Mouse (Mus musculus): ENCODE measurements around the gene Negr1.
A peak's percentile ranks its signal among the peaks of the same experiment; 100 is the strongest.

Negr1 gene

DNA sequence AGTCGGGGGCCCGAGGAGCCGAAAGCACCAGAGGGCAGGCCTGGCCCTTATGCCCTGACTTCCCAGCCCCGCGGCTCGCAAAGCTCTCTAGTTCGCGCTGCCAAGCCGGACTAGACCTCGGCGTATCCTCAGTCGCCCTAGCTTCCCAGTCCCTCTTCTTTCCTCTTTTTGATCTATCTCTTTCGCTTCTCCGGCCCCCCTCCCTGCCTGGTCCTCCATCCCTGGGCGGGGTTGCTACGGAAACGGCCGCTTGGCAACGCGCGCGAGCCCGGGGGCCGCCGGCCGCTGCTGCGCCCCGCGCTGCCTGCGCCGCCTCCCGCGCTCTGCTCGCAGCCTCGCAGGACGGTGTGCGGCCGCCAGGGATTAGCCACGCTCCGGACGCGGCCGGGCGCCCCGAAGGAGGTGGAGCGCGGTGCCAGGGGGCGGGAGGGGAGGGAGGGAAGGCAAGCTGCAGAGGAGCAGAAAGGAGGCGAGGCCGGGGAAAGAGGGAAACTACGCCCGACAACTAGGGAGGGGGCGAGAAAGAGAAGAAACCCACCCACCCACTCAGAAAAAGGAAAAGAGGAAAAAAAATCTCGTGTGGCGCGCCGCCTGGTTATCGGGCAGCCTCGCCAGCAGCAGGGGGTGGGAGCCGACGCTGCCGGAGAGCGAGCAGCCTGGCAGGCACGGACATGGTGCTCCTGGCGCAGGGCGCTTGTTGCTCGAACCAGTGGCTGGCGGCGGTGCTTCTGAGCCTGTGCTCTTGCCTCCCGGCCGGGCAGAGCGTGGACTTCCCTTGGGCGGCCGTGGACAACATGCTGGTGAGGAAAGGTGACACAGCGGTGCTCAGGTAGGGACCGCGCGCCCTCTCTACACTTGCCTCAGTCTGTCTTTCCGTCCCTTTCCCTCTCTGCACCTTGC, at the start of gene Negr1:
Gene Negr1 (plus strand): TSS at position 271 of the 900 bp plus-strand sequence.
- DNase-seq (ENCODE audit: low read depth, low spot score), result peak; percentile 44

- no peak for DNase-seq (ENCODE audit: low read depth, low spot score)
Observed at GRCm38 (mm10) chr3:156526461-156526933, 35.1 kb upstream of the Negr1 start.

DNA sequence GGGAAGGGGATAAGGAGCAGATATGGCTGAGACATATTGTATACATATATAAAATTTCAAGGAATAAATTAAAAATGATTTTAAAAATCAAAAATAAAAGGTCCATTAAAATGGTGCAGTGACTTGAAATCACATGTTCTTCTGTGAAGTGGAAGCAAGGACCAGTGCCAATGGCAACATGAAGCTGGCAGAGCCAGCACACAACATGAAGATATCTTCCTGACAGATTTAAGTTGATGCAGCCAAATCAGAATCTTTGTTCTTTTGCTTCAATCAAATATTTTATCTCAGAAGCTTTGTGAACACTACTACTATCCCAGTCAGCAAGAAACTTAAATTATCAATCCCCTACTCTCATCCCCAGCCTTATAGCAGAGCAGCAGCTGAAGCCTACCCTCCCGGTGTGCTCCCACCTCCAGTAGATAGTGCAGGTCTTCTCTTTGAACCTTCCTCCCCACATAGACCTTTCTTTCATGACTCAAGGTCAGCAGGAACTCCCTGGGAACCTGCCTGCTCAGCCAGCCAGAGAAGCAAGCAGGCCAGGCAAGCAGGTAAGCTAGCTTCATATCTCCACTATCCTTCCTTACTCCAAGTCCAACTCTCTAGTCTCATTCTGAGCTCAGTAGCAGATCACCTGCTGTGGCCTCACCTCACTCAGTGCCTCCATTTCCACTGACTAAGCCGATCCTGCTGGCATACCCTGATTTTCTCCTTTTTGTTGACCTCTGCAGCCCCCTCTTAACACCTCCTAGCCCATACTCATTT, 34.2 kb upstream of the Negr1 start:
- no peak for DNase-seq (ENCODE audit: low read depth, low spot score)

GRCm38 (mm10) chr3:156559441-156559825, 2.2 kb upstream of the Negr1 start:
- no peak for DNase-seq (ENCODE audit: low read depth, low spot score)

GRCm38 (mm10) chr3:156559826-156560471, 1.6 kb upstream of the Negr1 start:
- peak; percentile 11 for DNase-seq (ENCODE audit: low read depth, low spot score)

DNA sequence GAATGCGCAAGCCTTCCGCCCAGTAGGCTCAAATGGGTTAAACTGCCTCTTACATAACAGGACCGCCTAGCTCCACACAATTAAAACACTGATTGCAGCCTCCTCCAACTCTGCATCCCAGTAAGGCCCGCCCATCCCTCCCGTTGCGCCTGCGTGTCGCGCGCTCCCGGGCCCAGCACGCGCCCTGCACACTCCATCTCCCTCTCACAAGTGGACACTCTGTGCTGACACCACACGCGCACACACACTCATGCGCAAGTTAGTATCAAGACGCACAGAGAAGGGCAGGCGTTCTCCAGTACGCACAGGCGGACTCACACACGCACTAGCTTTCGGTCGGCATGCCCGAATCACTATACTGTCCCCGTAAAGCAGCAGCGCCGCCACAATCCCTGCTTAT, 828 bp upstream of the Negr1 start:
- DNase-seq (ENCODE audit: low read depth, low spot score), result peak; percentile 84

DNA sequence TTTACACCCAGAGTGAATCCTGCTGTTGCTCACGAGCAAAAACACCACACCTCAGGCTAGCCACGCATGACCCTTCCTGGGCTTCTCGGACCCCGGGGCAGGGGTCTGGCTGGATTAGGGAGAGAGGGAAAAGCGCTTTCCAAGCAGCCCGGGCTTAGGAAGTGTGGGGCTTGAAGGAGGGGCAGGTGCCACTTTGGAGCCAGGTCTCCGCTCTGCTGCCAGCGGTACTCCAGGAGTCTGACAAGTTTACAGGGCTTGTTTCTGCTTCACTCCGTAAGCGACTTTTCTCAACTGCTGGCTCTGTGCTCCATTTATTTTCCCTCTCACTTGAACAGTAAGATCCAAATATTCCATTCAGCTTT, 811 bp downstream of the Negr1 start:
- DNase-seq (ENCODE audit: low read depth, low spot score), result peak; percentile 26

- DNase-seq (ENCODE audit: low read depth, low spot score), result no peak
Observed at GRCm38 (mm10) chr3:156562796-156563195, 1.2 kb downstream of the Negr1 start.

GRCm38 (mm10) chr3:156563353-156563752, 1.8 kb downstream of the Negr1 start:
- no peak for DNase-seq (ENCODE audit: low read depth, low spot score)

GRCm38 (mm10) chr3:156573465-156573864, 11.9 kb downstream of the Negr1 start:
- DNase-seq (ENCODE audit: low read depth, low spot score), result no peak

- peak; percentile 56 for DNase-seq (ENCODE audit: low read depth, low spot score)
Observed at GRCm38 (mm10) chr3:156576292-156576691, 14.7 kb downstream of the Negr1 start.

DNA sequence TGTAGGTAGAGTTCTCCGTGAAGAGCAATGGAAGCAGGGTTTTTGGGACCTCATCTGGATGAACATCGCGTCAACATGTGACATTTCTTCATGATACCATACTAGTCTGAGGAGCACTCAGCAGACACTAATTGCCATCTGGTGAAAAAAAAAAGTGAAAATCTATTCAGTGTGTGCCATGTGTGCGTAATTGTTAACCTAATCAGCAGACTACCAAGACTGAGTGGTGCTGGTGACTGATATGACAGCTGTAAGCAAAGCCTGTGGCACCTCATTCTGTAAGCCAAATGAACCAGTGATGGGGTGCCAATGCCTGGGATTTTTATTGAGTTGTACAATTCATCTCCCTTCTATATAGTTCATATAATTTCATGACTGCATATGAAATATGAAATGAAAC, 29.0 kb downstream of the Negr1 start:
- DNase-seq (ENCODE audit: low read depth, low spot score), result no peak

DNA sequence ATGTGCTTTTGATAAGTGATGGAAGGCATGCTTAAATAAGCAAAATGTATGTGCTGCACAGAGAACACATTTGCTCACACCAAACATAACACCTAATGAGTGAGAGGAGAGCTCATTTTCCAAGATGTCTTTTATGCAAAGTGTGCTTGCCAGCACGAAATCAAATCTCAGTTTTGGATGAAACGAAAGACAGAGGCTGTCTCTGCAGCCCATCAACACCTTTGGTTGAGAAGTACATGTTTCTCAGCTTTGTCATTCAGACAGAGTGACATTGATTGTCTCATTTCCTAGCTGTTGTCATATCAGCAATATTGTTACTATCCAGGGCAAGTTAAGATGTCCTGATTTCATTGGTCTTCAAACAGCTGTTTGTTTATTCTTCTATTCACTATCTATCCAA, 29.5 kb downstream of the Negr1 start:
- no peak for DNase-seq (ENCODE audit: low read depth, low spot score)

- DNase-seq (ENCODE audit: low read depth, low spot score), result no peak
Observed at GRCm38 (mm10) chr3:156606846-156607245, 45.3 kb downstream of the Negr1 start.

- DNase-seq (ENCODE audit: low read depth, low spot score), result no peak
Observed at GRCm38 (mm10) chr3:156619921-156620320, 58.3 kb downstream of the Negr1 start.

- DNase-seq (ENCODE audit: low read depth, low spot score), result no peak
Observed at GRCm38 (mm10) chr3:156628594-156628993, 67.0 kb downstream of the Negr1 start.

DNA sequence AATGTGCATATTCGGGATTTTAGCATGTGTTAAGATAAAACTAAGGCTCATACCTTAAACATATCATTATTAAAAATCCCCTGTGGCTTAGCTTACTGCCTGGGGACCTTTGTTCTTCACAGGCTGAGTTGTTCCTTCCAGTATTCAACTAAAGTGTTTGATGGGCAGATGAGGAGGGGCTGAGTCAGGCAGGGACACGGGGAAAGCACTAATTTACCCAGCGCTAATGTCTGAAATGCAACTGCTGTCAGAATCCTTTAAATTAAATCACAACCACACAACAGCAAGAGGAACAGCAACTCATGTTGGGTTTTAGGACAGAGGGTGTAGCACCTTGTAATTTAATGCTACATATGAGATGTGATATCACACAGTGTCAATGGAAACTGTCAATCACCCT, 71.3 kb downstream of the Negr1 start:
- no peak for DNase-seq (ENCODE audit: low read depth, low spot score)

DNA sequence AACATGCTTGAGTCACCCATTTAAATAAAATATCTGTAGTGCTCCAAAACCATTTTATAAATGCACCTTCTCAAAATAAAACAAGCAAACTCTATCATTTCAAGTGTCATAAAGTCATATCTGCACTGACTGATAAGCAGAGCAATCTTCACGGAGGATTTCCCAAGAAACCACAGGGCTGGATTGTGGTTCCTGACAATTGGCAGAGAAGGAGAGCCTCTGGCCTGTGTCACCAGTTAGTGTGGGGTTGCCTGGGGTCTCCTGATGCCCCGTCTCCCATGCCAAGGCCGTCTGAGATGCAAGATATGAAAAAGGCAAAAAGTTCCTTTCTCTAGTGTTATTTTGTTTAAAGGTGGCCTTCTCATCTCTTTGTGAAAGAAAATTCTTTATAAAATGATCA, 77.8 kb downstream of the Negr1 start:
- no peak for DNase-seq (ENCODE audit: low read depth, low spot score)

- DNase-seq (ENCODE audit: low read depth, low spot score), result peak; percentile 66
Observed at GRCm38 (mm10) chr3:156643710-156644363, 82.2 kb downstream of the Negr1 start.

DNA sequence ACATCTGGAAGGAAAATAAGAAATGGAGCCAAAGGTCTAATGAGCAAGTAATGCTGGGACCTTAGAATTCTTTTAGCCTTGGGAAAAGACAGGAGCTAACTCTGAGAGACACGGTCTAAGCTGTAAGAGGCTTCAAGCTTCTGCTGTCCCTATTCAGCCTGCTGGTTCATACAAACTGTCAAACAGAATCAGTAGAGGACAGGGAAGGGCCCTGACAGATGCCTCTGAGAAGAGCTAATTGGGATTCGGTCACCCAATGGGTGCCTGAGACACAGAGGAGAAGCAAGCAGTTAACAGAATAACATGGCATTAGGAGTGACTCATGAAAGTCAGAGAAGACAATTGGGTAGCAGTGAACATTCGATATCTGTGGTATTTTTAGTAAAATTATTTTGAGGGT, 86.8 kb downstream of the Negr1 start:
- no peak for DNase-seq (ENCODE audit: low read depth, low spot score)

- no peak for DNase-seq (ENCODE audit: low read depth, low spot score)
Observed at GRCm38 (mm10) chr3:156662553-156662952, 101.0 kb downstream of the Negr1 start.

DNA sequence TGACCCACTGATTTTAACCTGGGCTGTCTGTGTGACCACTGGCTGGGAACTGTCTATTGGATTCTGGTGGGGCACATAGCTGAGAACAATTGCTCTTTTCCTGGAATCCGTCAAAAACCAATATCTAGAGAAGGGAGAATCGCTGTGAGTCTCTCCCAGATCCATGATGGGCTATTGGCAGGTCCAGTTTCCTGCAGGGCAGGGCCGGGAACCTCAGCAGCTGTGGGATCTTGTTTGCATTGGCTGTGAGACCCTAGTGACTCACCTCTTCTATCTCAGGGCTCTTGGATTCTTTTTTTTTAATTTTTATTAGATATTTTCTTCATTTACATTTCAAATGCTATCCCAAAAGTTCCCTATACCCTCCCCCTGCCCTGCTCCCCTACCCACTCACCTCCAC, 111.0 kb downstream of the Negr1 start:
- DNase-seq (ENCODE audit: low read depth, low spot score), result no peak

Data from ES-CJ7 (cell line).